33 mouse cellular contexts compared by ENCODE assay signal in genomic region chr3:75706536-75706935, GRCm38 (mm10). TPM values are rescaled to one million over a fixed set of nuclear protein-coding genes. Genes with fewer than 3 reads are reported as not detected.
DNase-seq lines count a peak whose midpoint lies in the region; ATAC-seq and TF ChIP-seq lines count a peak whose summit lies in the region.
"Had no signal": no experiment of that assay in that cellular context is flagged by ENCODE, and none has a peak within 500 bp of the region (broad histone marks: within the 10 kb centered on the region; RNA-seq: fewer than 3 reads in every experiment).

No protein-coding gene starts in this region.

- H3K4me1 ChIP-seq in forebrain, embryonic 16.5 days (replicated peaks; ENCODE audit: control insufficient read depth, insufficient read depth, low read length), result no peaks in the 10 kb centered on the region
- H3K4me1 ChIP-seq in forebrain, embryonic 13.5 days, result no peaks in the 10 kb centered on the region
- H3K4me1 ChIP-seq: embryonic facial prominence, embryonic 10.5 days; heart, embryonic 10.5 days; hindbrain, embryonic 15.5 days; limb, embryonic 12.5 days; liver, embryonic 12.5 days; midbrain, embryonic 12.5 days; neural tube, embryonic 15.5 days; stomach, embryonic 15.5 days had no signal

- intact Hi-C loops in left cerebral cortex, postnatal 10 days (cut with DNase I), result no loop called here

- no peak overlapping the region for H3K4me2 ChIP-seq in forebrain, embryonic 16.5 days (ENCODE audit: low read length)
- no peak overlapping the region for H3K4me2 ChIP-seq in forebrain, embryonic 13.5 days
- H3K4me2 ChIP-seq: hindbrain, embryonic 15.5 days; limb, embryonic 12.5 days; liver, embryonic 12.5 days; midbrain, embryonic 12.5 days; neural tube, embryonic 15.5 days; stomach, embryonic 15.5 days had no signal

- WGBS in forebrain, embryonic 16.5 days, result 60% methylated on average over 3 of the region's 3 CpGs
- 69% methylated on average over 3 of the region's 3 CpGs for whole genome bisulfite sequencing in forebrain, embryonic 13.5 days

- no peaks in the 10 kb centered on the region for H3K9me3 ChIP-seq in forebrain, embryonic 16.5 days (ENCODE audit: control insufficient read depth, low read length)
- no peaks in the 10 kb centered on the region for H3K9me3 ChIP-seq in forebrain, embryonic 13.5 days (replicated peaks)
- H3K9me3 ChIP-seq: embryonic facial prominence, embryonic 10.5 days; heart, embryonic 10.5 days; hindbrain, embryonic 15.5 days; limb, embryonic 12.5 days; liver, embryonic 12.5 days; midbrain, embryonic 12.5 days; neural tube, embryonic 15.5 days; stomach, embryonic 15.5 days had no signal

- no peak overlapping the region for H3K27ac ChIP-seq in forebrain, embryonic 16.5 days (ENCODE audit: low read length)
- no peak overlapping the region for H3K27ac ChIP-seq in forebrain, embryonic 13.5 days
- H3K27ac ChIP-seq: embryonic facial prominence, embryonic 10.5 days; gastrocnemius, adult 2 months; heart, embryonic 10.5 days; hindbrain, embryonic 15.5 days; kidney, postnatal 0 days; limb, embryonic 12.5 days; liver, embryonic 12.5 days; midbrain, embryonic 12.5 days; neural tube, embryonic 15.5 days; stomach, embryonic 15.5 days had no signal

- no peak for TF ChIP-seq POLR2A in brain, embryonic 14.5 days (IDR thresholded peaks at IDR 0.05; ENCODE audit: borderline replicate concordance, extremely low read depth, insufficient read depth, insufficient read length, poor library complexity, severe bottlenecking)

- H3K9ac ChIP-seq in forebrain, embryonic 16.5 days (replicated peaks; ENCODE audit: low read depth, low read length), result no peak overlapping the region
- H3K9ac ChIP-seq in forebrain, embryonic 13.5 days, result no peak overlapping the region
- H3K9ac ChIP-seq: hindbrain, embryonic 15.5 days; limb, embryonic 12.5 days; liver, embryonic 12.5 days; midbrain, embryonic 12.5 days; neural tube, embryonic 15.5 days; stomach, embryonic 15.5 days had no signal

- H3K27me3 ChIP-seq in forebrain, embryonic 16.5 days (replicated peaks; ENCODE audit: control insufficient read depth, insufficient read depth, low read length), result no peaks in the 10 kb centered on the region
- no peaks in the 10 kb centered on the region for H3K27me3 ChIP-seq in forebrain, embryonic 13.5 days
- H3K27me3 ChIP-seq: hindbrain, embryonic 15.5 days; limb, embryonic 12.5 days; liver, embryonic 12.5 days; midbrain, embryonic 12.5 days; neural tube, embryonic 15.5 days; stomach, embryonic 15.5 days had no signal

- H3K4me3 ChIP-seq in forebrain, embryonic 16.5 days (replicated peaks; ENCODE audit: low read length), result no peak overlapping the region
- H3K4me3 ChIP-seq in forebrain, embryonic 13.5 days, result no peak overlapping the region
- H3K4me3 ChIP-seq: embryonic facial prominence, embryonic 10.5 days; gastrocnemius, adult 2 months; heart, embryonic 10.5 days; hindbrain, embryonic 15.5 days; limb, embryonic 12.5 days; liver, embryonic 12.5 days; midbrain, embryonic 12.5 days; neural tube, embryonic 15.5 days; stomach, embryonic 15.5 days had no signal

- peak; percentile 66; the same call in 1 of the 2 replicates for ATAC-seq in forebrain, embryonic 16.5 days
- no peak for ATAC-seq in forebrain, embryonic 13.5 days
- ATAC-seq: CD4-positive, CD25-positive, alpha-beta regulatory T cell, adult 4 months; liver, embryonic 12.5 days had no signal

- TF ChIP-seq CTCF in brain, embryonic 14.5 days (IDR thresholded peaks at IDR 0.05; ENCODE audit: borderline replicate concordance, extremely low read depth, insufficient read depth, insufficient read length), result no peak

- H3K36me3 ChIP-seq in forebrain, embryonic 16.5 days (ENCODE audit: control insufficient read depth, insufficient read depth), result no peaks in the 10 kb centered on the region
- H3K36me3 ChIP-seq in forebrain, embryonic 13.5 days (ENCODE audit: poor library complexity, severe bottlenecking), result no peaks in the 10 kb centered on the region
- H3K36me3 ChIP-seq: embryonic facial prominence, embryonic 10.5 days; heart, embryonic 10.5 days; hindbrain, embryonic 15.5 days; limb, embryonic 12.5 days; liver, embryonic 12.5 days; midbrain, embryonic 12.5 days; neural tube, embryonic 15.5 days; stomach, embryonic 15.5 days had no signal

- DNase-seq in left cerebral cortex, adult 18-20 months (ENCODE audit: low spot score in 2 of 2), result peak; percentile 15 to 34
- no peak for DNase-seq in left cerebral cortex, postnatal 10 days (ENCODE audit: extremely low spot score in 1 of 2, low spot score in 2 of 2)
- DNase-seq in brain, embryonic 14.5 days (ENCODE audit: low read depth), result peak; percentile 40
- DNase-seq in right cerebral cortex, postnatal 36 days (ENCODE audit: low spot score in 2 of 2), result peak; percentile 22 to 25
- no peak for DNase-seq in heart, adult 18-20 months
- DNase-seq: adrenal gland, postnatal 25 days; cerebellum, adult 11 months; cerebellum, adult 9-11 months; gastrocnemius, adult 2 months; kidney, adult 2 months; lung, adult 18-20 months; lung, postnatal 10 days; thymus, adult 18-20 months; thymus, postnatal 4 days had no signal

RNA-seq across cellular contexts. Expression of gene Gm29133, which starts 41.5 kb away (rescaled TPM):
- not detected in 2 replicates for polyA plus RNA-seq in forebrain, embryonic 16.5 days (2015; fragmentation: Nextera tagmentation; extraction: Ambion mirVana)
- not detected in 2 replicates for polyA plus RNA-seq in forebrain, embryonic 13.5 days (2015; fragmentation: Nextera tagmentation; extraction: Ambion mirVana)
- not detected for total RNA-seq in left cerebral cortex, adult 18-20 months (2021)
- not detected for total RNA-seq in left cerebral cortex, postnatal 10 days (2021)
- polyA plus RNA-seq in brain, embryonic 14.5 days (2012; rRNA removed), result not detected in 2 replicates
- not detected for total RNA-seq in heart, adult 18-20 months (2021)
- total RNA-seq: adrenal gland, postnatal 25 days; gastrocnemius, adult 2 months; hematopoietic stem cell, adult 5-6 weeks; layer of hippocampus, postnatal 14 days had no signal
- polyA plus RNA-seq: CD4-positive, CD25-positive, alpha-beta regulatory T cell, adult 4 months; cortical plate, adult 2 months; embryonic facial prominence, embryonic 10.5 days; gonadal fat pad, adult 2 months; heart, embryonic 10.5 days; heart, postnatal 0 days; hindbrain, embryonic 15.5 days; intestine, embryonic 14.5 days; kidney, adult 2 months; kidney, postnatal 0 days; large intestine, adult 2 months; limb, embryonic 12.5 days; liver, embryonic 12.5 days; midbrain, embryonic 12.5 days; neural tube, embryonic 15.5 days; stomach, embryonic 15.5 days had no signal

Comparison
In these comparisons a context has a peak if more than half of its experiments do, and no peak if none do; other contexts are left out.
1. DNase-seq: peak in left cerebral cortex, adult 18-20 months (2 of 2), brain, embryonic 14.5 days (single experiment) and right cerebral cortex, postnatal 36 days (2 of 2); none in left cerebral cortex, postnatal 10 days (0 of 2) and heart, adult 18-20 months (0 of 2).